Mouse (Mus musculus): ENCODE results near the gene Cirbp.

DNA sequence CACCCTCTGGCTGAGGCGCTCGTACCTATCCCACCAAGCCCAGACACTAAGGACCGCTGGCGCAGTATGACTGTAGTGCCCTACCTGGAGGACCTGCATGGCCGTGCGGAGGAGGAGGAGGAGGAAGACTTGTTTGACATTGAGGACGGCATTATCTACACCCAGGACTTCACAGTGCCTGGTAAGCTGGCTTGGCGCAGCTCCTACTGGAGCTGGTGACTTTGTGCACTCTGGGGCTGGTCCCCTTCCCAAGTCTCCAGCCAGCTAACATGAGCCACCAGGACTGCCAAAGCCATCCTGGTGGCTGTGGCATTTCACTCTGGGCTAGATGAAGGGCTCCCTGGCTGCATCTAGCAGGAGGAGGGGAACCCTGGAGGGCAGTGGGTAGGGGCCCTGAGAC, 37.9 kb upstream of the Cirbp start:
- TF ChIP-seq POLR2A (IDR thresholded peaks at IDR 0.05; ENCODE audit: control insufficient read depth, extremely low read depth, insufficient read depth, low read length, poor library complexity) (no peak), CTCF (IDR thresholded peaks at IDR 0.05; ENCODE audit: borderline replicate concordance, control insufficient read depth, extremely low read depth, insufficient read depth, low read length, poor library complexity) (no peak)
